Mouse (Mus musculus) lung, adult 2 months (tissue): ENCODE results near the gene Acvr1b. TPM values are rescaled to one million over a fixed set of nuclear protein-coding genes. Genes with fewer than 3 reads are reported as not detected.

ENCODE experiments used
- DNase-seq: peaks from one replicate; pipeline ENCODE4 v3.0.0; 2022
- H3K4me1 ChIP-seq: fragments of 200-500 bp; 2 replicates; pipeline ENCODE4 v1.6.1; 2011; ENCODE audit warnings: low read length; ENCODE audit not compliant: control insufficient read depth, insufficient read depth
- H3K4me3 ChIP-seq: fragments of 200-500 bp; replicated peaks from 2 replicates; pipeline ENCODE3; 2011; ENCODE audit warnings: low read depth, mild to moderate bottlenecking, control low read depth, low read length; ENCODE audit errors: extremely low read depth
- CTCF ChIP-seq: fragments of 200-500 bp; IDR thresholded peaks from 2 replicates; pipeline ENCODE4 v1.5.1; 2011; ENCODE audit warnings: mild to moderate bottlenecking, low read length, control low read depth; ENCODE audit not compliant: insufficient read depth
- POLR2A ChIP-seq: fragments of 200-500 bp; IDR thresholded peaks from 2 replicates; pipeline ENCODE4 v1.6.1; 2011; ENCODE audit warnings: low read depth, mild to moderate bottlenecking, control low read depth, low read length, borderline replicate concordance; ENCODE audit errors: extremely low read depth
- WGBS: fragments of 180-500 bp; shearing (Covaris S2); methylation state at CpG from one replicate; pipeline ENCODE4 v1.1.7; 2018; 5-methylcytosine and 5-hydroxymethylcytosine counted together
- polyA plus RNA-seq: library from polyadenylated mRNA; depleted of rRNA; stranded (reverse); fragments of >200 nt; gene quantifications from 2 replicates; pipeline ENCODE4 v1.2.3, GENCODE M21; 2012; rRNA removed

Acvr1b gene
- polyA plus RNA-seq, 1 experiment = 57.2 TPM

DNA sequence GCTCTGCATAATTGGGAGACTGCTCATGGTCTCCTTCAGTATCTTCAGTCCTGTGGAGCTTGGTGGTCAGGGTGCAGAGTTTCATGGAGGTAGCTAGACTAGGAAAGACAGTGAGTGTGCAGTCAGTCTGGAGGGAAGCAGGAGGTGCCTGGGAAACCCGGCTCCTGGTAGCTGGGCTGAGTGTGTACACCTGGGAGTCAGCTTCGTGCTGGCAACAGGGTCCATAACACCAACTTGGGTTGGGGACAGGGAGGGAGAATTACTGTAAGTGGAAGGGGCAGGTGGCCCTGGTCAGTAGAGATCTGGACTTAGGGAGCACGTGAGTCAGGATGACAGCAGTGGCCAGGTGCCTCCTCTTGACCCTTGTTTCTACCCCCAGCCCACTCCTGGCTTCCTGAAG lies 86.1 kb downstream of the Acvr1b start:
- TF ChIP-seq CTCF (no peak), POLR2A (no peak)
- H3K4me1 ChIP-seq = peaks cover 19% of the 10 kb centered on the region
- no peak for DNase-seq
- no peak overlapping the region for H3K4me3 ChIP-seq
- WGBS = 76% methylated on average over 3 of the region's 3 CpGs

DNA sequence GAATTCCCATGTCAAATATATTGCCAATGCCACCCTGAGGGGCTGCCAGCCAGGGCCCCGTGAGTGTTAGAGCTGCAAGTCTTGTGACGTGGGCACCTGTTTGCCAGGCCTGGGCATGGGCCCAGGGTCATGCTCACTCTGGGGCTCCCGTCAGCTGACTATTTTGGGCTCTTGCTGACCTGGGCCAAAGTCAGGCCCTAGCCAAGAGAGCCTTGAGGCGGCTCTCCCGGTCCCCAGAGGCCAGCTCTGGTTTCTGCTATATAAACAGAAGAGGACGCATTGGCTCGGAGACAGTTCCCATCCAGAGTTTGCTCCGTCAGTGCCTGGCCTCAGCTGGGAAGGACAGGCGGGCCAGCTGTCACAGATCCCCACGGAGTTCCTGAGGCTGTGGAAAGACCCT lies 86.5 kb downstream of the Acvr1b start:
- Histone ChIP-seq H3K4me1 (peaks cover 19% of the 10 kb centered on the region), H3K4me3 (no peak overlapping the region)
- no peak for DNase-seq
- 0 out of 2 replicates have a peak, but pooled peaks have one; percentile 5 for TF ChIP-seq POLR2A
- no peak for TF ChIP-seq CTCF
- WGBS = 20% methylated on average over 10 of the region's 10 CpGs

DNA sequence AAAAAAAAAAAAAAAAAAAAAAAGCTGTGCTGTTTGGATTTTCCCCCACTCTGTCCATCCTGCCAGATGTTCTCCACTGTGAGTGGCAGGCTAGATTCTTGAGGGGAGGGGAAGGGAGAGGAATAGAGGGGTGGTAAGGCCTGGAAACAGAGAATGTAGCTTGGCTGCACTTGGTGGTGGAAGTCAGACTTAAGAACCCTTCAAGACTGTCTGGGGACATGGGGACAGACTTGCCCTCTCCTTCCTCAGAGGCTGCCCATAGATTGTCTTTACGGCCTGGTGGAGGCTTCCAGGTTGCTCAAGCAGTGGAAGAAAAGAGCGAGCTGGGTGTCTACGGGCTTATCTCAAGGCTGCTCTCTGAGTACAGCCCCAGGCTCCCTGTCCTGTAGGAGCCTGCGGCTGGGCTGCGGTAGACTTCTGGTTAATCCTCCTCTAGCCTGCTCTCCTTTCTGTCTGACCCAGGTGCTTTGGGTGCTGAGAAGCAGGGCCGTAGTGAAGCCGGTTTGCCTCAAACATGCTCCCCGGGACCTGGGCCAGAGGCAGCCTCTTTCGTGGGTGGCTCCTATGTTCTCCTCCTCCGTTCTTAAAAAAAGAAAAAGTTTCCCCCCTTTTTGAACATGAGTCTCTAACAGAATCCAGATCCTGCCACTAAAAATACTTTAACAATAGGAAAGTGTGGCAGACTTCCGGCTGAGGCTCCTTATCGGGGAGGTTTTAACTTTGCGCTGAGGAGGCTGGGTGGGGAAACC lies 87.2 kb downstream of the Acvr1b start:
- H3K4me3 ChIP-seq = no peak overlapping the region
- no peak for DNase-seq
- 21% methylated on average over 13 of the region's 13 CpGs for WGBS
- TF ChIP-seq CTCF = no peak
- H3K4me1 ChIP-seq = peaks cover 21% of the 10 kb centered on the region

DNA sequence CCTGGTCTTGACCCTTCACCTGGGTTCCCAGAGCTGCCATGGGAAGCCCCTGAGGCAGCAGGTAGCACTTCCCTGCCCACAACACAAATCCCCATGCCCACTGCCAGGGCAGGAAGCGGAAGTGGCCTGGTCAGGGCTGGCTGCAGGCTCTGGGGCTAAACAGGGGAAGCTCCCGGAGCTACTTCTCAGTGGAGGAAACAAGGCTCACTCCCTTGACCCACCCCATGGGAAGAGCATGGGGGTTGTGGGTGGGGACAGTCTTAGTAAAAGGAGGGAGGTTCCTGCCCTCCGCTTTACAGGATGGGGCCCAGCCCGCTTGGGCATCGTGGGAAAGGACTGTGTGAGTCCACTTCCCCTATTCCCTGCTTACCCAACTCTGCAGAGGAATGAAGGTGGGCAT lies 88.6 kb downstream of the Acvr1b start:
- peaks cover 25% of the 10 kb centered on the region for H3K4me1 ChIP-seq
- no peak for DNase-seq
- 38% methylated on average over 5 of the region's 5 CpGs for WGBS
- TF ChIP-seq POLR2A (0 out of 2 replicates have a peak, but pooled peaks have one; percentile 22), CTCF (no peak)
- H3K4me3 ChIP-seq = no peak overlapping the region

Other genes with a start within 250 kb of the Acvr1b start
- 0.15 and 0.22 TPM in 2 replicates for gene Gm47841, start 126.7 kb upstream of the Acvr1b start, polyA plus RNA-seq
- gene Fignl2, start 95.5 kb upstream of the Acvr1b start, polyA plus RNA-seq = 9.3 and 10.6 TPM in 2 replicates
- gene Ankrd33, start 58.3 kb upstream of the Acvr1b start, polyA plus RNA-seq = 0.10 and 0.28 TPM in 2 replicates
- 672 and 695 TPM in 2 replicates for gene Acvrl1, start 45.5 kb upstream of the Acvr1b start, polyA plus RNA-seq
- 36.6 and 58.8 TPM in 2 replicates for gene Grasp, start 50.1 kb downstream of the Acvr1b start, polyA plus RNA-seq
- gene Nr4a1, start 80.2 kb downstream of the Acvr1b start, polyA plus RNA-seq = 40.0 and 43.4 TPM in 2 replicates
- gene Atg101, start 110.2 kb downstream of the Acvr1b start, polyA plus RNA-seq = 36.1 and 38.6 TPM in 2 replicates
- 35.1 and 39.4 TPM in 2 replicates for gene 6030408B16Rik, start 119.1 kb downstream of the Acvr1b start, polyA plus RNA-seq
- 130 and 155 TPM in 2 replicates for gene Krt80, start 196.1 kb downstream of the Acvr1b start, polyA plus RNA-seq
- gene Krt7, start 237.0 kb downstream of the Acvr1b start, polyA plus RNA-seq = 136 and 143 TPM in 2 replicates